In genomic region chrX:81072651-81073050, GRCm38 (mm10) we compare ENCODE assay signal across 9 mouse cellular contexts. TPM values are rescaled to one million over a fixed set of nuclear protein-coding genes. Genes with fewer than 3 reads are reported as not detected.
DNase-seq lines count a peak whose midpoint lies in the region; ATAC-seq and TF ChIP-seq lines count a peak whose summit lies in the region.
"Had no signal": no experiment of that assay in that cellular context is flagged by ENCODE, and none has a peak within 500 bp of the region (broad histone marks: within the 10 kb centered on the region; RNA-seq: fewer than 3 reads in every experiment).

No protein-coding gene starts in this region.

- peak overlapping the region; percentile 55 for H3K4me2 ChIP-seq in forebrain, embryonic 15.5 days (replicated peaks)

- TF ChIP-seq POLR2A in heart, adult 2 months (IDR thresholded peaks at IDR 0.05; ENCODE audit: insufficient read depth, low read depth, low read length) = no peak

- TF ChIP-seq EP300 in heart, adult 2 months (IDR thresholded peaks at IDR 0.05; ENCODE audit: insufficient read depth, low read depth, low read length) = no peak

- no peak for ATAC-seq in forebrain, embryonic 15.5 days (replicated peaks)

- no peak overlapping the region for H3K9ac ChIP-seq in heart, adult 2 months (ENCODE audit: low read depth, low read length)
- no peak overlapping the region for H3K9ac ChIP-seq in forebrain, embryonic 15.5 days (replicated peaks)

- H3K4me1 ChIP-seq in heart, adult 2 months (ENCODE audit: control insufficient read depth, insufficient read depth, low read length) = peaks cover 1% of the 10 kb centered on the region; the same call in 1 of the 2 replicates
- peaks cover 7% of the 10 kb centered on the region; the same call in 1 of the 2 replicates for H3K4me1 ChIP-seq in E14TG2a.4 (replicated peaks; ENCODE audit: low read depth, low read length)
- H3K4me1 ChIP-seq in forebrain, embryonic 15.5 days = 0 out of 2 replicates have a peak, but pooled peaks cover 7% of the 10 kb centered on the region
- peaks cover 16% of the 10 kb centered on the region; the same call in 1 of the 2 replicates for H3K4me1 ChIP-seq in midbrain, embryonic 10.5 days

- TF ChIP-seq CTCF in heart, adult 2 months (IDR thresholded peaks at IDR 0.05) = no peak
- TF ChIP-seq CTCF in E14TG2a.4 (conservative IDR thresholded peaks at IDR 0.05; ENCODE audit: low read length) = no peak

- H3K36me3 ChIP-seq in heart, adult 2 months (ENCODE audit: control insufficient read depth, insufficient read depth, low read length) = no peaks in the 10 kb centered on the region; the same call in 1 of the 2 replicates
- no peaks in the 10 kb centered on the region for H3K36me3 ChIP-seq in E14TG2a.4 (ENCODE audit: insufficient read depth, low read length)
- H3K36me3 ChIP-seq in forebrain, embryonic 15.5 days = no peaks in the 10 kb centered on the region
- no peaks in the 10 kb centered on the region for H3K36me3 ChIP-seq in midbrain, embryonic 10.5 days

- no peak overlapping the region for H3K27ac ChIP-seq in heart, adult 2 months
- H3K27ac ChIP-seq in forebrain, embryonic 15.5 days (replicated peaks) = peak overlapping the region; percentile 31; the same call in 1 of the 2 replicates
- peak overlapping the region; percentile 93 for H3K27ac ChIP-seq in midbrain, embryonic 10.5 days (replicated peaks)

- H3K27me3 ChIP-seq in heart, adult 2 months (ENCODE audit: control insufficient read depth, insufficient read depth, low read length) = no peaks in the 10 kb centered on the region
- H3K27me3 ChIP-seq in E14TG2a.4 (ENCODE audit: insufficient read depth, low read length) = no peaks in the 10 kb centered on the region
- no peaks in the 10 kb centered on the region for H3K27me3 ChIP-seq in forebrain, embryonic 15.5 days
- no peaks in the 10 kb centered on the region for H3K27me3 ChIP-seq in midbrain, embryonic 10.5 days (ENCODE audit: low read depth, poor library complexity, severe bottlenecking)

- peak overlapping the region; percentile 10; the same call in 1 of the 2 replicates for H3K4me3 ChIP-seq in heart, adult 2 months
- peak overlapping the region; percentile 84; the same call in 1 of the 2 replicates for H3K4me3 ChIP-seq in E14TG2a.4 (replicated peaks; ENCODE audit: low read length)
- peak overlapping the region; percentile 72 for H3K4me3 ChIP-seq in forebrain, embryonic 15.5 days
- peak overlapping the region; percentile 72 for H3K4me3 ChIP-seq in midbrain, embryonic 10.5 days

- WGBS in heart, adult 2 months = 20% methylated on average over 2 of the region's 2 CpGs
- WGBS in forebrain, embryonic 15.5 days = 7% methylated on average over 2 of the region's 2 CpGs
- whole genome bisulfite sequencing in midbrain, embryonic 10.5 days = 8% methylated on average over 2 of the region's 2 CpGs

- no peaks in the 10 kb centered on the region for H3K9me3 ChIP-seq in E14TG2a.4 (ENCODE audit: low read length)
- no peaks in the 10 kb centered on the region for H3K9me3 ChIP-seq in forebrain, embryonic 15.5 days
- 0 out of 2 replicates have a peak, but pooled peaks cover 3% of the 10 kb centered on the region for H3K9me3 ChIP-seq in midbrain, embryonic 10.5 days (replicated peaks)

- no peak for DNase-seq in heart, adult 2 months
- no peak for DNase-seq in heart, postnatal 25 days (ENCODE audit: low spot score)
- peak; percentile 11 for DNase-seq in midbrain, embryonic 10.5 days (ENCODE audit: low spot score)
- no peak for DNase-seq in gastrocnemius, adult 8-10 months (ENCODE audit: low spot score in 2 of 2)
- no peak for DNase-seq in adrenal gland, adult 8-10 months
- no peak for DNase-seq in urinary bladder, postnatal 14 days (ENCODE audit: low spot score)
- DNase-seq: B cell, adult 2 months had no signal

- intact Hi-C loops in heart, adult 2 months (cut with DNase I) = no loop called here
- intact Hi-C loops in heart, postnatal 25 days (cut with DNase I) = no loop called here

- no peaks in the 10 kb centered on the region for H3K79me2 ChIP-seq in heart, adult 2 months (replicated peaks; ENCODE audit: control insufficient read depth, insufficient read depth, low read length)

RNA-seq across cellular contexts. Expression of gene Tmem47, which starts 2.2 kb away (rescaled TPM):
- 10 to 100 TPM; 24.5 to 29.9 TPM for total RNA-seq in heart, adult 2 months (2021)
- 7.0 and 11.2 TPM in 2 replicates for polyA plus RNA-seq in heart, adult 2 months (2012; rRNA removed)
- 10 to 100 TPM; 19.4 to 31.3 TPM for total RNA-seq in heart, postnatal 25 days (2021)
- 15.5 and 16.3 TPM in 2 replicates for polyA plus RNA-seq in forebrain, embryonic 15.5 days (2015; fragmentation: Nextera tagmentation; extraction: Ambion mirVana)
- 57.0 and 62.6 TPM in 2 replicates for polyA plus RNA-seq in midbrain, embryonic 10.5 days (2016; fragmentation: Nextera tagmentation; extraction: Ambion mirVana)
- total RNA-seq in gastrocnemius, adult 8-10 months (2022) = 10 to 100 TPM in 2 of 4 experiments, 1 to 10 TPM in 2; 6.5 to 11.4 (median 9.4) TPM
- total RNA-seq in adrenal gland, adult 8-10 months (2022) = 10 to 100 TPM; 28.0 to 29.7 (median 28.9) TPM

Comparison
In these comparisons a context has a peak if more than half of its experiments do, and no peak if none do; other contexts are left out.
1. H3K4me3 ChIP-seq: peak in every context shown above with its lines; median percentile 84 in E14TG2a.4; 72 in forebrain, embryonic 15.5 days; 72 in midbrain, embryonic 10.5 days; 10 in heart, adult 2 months.